Mouse (Mus musculus) stomach, embryonic 14.5 days (tissue): ENCODE results near the gene 1700030J22Rik. TPM values are rescaled to one million over a fixed set of nuclear protein-coding genes. Genes with fewer than 3 reads are reported as not detected.

ENCODE experiments used
- ATAC-seq: fragments of 200-750 bp; cut with Nextera tagmentation; 2 replicates; pipeline ENCODE4 v1.8.0; 2017; ENCODE audit warnings: low read depth, moderate TSS enrichment; ENCODE audit not compliant: insufficient number of reproducible peaks, insufficient read depth, low FRiP score
- H3K27ac ChIP-seq: fragments of 300-500 bp; sonication (generic); 2 replicates; pipeline ENCODE4 v1.5.1; 2014; ENCODE audit warnings: mild to moderate bottlenecking, low read length, moderate library complexity, mixed read lengths
- H3K27me3 ChIP-seq: fragments of 300-500 bp; sonication (generic); 2 replicates; pipeline ENCODE4 v1.6.1; 2014; ENCODE audit warnings: low read length, control low read depth, mixed read lengths; ENCODE audit not compliant: control insufficient read depth, insufficient read depth
- H3K36me3 ChIP-seq: fragments of 300-500 bp; sonication (generic); 2 replicates; pipeline ENCODE4 v1.6.1; 2014; ENCODE audit warnings: mild to moderate bottlenecking, control low read depth, low read length, moderate library complexity, mixed read lengths; ENCODE audit not compliant: control insufficient read depth, insufficient read depth
- H3K4me1 ChIP-seq: fragments of 300-500 bp; sonication (generic); 2 replicates; pipeline ENCODE4 v1.6.1; 2014; ENCODE audit warnings: low read length, control low read depth, mixed read lengths; ENCODE audit not compliant: control insufficient read depth, insufficient read depth
- H3K4me2 ChIP-seq: fragments of 300-500 bp; sonication (generic); replicated peaks from 2 replicates; pipeline ENCODE4 v1.6.1; 2014; ENCODE audit warnings: low read depth, low read length, control low read depth
- H3K4me3 ChIP-seq: fragments of 300-500 bp; sonication (generic); 2 replicates; pipeline ENCODE4 v1.5.1; 2014; ENCODE audit warnings: low read depth, low read length, control low read depth
- H3K9ac ChIP-seq: fragments of 300-500 bp; sonication (generic); replicated peaks from 2 replicates; pipeline ENCODE4 v1.6.1; 2014; ENCODE audit warnings: low read depth, mild to moderate bottlenecking, control low read depth, low read length, moderate library complexity, mixed read lengths
- H3K9me3 ChIP-seq: fragments of 300-500 bp; sonication (generic); 2 replicates; pipeline ENCODE4 v1.6.1; 2016; ENCODE audit warnings: low read depth, low read length, control low read depth; ENCODE audit not compliant: control insufficient read depth
- WGBS: fragments of 180-500 bp; shearing (Covaris S2); extraction: QIAGEN DNeasy Blood & Tissue Kit; methylation state at CpG from one replicate; pipeline ENCODE4 v1.1.7; 2014; 5-methylcytosine and 5-hydroxymethylcytosine counted together
- polyA plus RNA-seq: library from polyadenylated mRNA; unstranded; fragments of >200 nt; fragmentation: Nextera tagmentation; extraction: Ambion mirVana; gene quantifications from 2 replicates; pipeline ENCODE4 v1.2.1, GENCODE M21; 2014

Gene 1700030J22Rik
- polyA plus RNA-seq, 1 experiment from 2014 or later, result 2.0 TPM

DNA sequence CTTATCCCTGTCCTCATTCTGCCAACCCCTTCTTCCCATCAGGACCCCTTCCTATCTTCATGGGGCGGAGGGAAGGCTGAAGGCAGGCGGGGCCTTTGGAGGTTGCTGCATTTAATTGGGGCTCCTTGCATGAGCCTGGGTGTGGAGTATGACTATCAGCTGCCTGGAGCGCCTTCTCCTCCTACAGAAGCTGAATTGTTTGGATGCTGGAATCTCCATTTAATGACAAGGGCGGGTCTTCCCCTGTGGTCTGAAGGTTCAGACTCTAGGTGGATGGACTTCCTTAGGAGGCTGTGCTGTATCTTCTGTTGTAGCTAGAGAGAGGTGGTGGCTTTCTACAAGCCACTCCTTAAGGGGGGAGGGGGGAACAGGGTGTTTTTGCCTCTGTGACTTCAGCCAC, 43.8 kb downstream of the 1700030J22Rik start:
- Histone ChIP-seq H3K9ac (no peak overlapping the region), H3K4me3 (no peak overlapping the region), H3K4me2 (no peak overlapping the region), H3K27me3 (no peaks in the 10 kb centered on the region), H3K27ac (no peak overlapping the region), H3K9me3 (no peaks in the 10 kb centered on the region), H3K36me3 (peaks cover 45% of the 10 kb centered on the region), H3K4me1 (no peaks in the 10 kb centered on the region)
- ATAC-seq, result no peak
- 93% methylated on average over 4 of the region's 4 CpGs for WGBS

DNA sequence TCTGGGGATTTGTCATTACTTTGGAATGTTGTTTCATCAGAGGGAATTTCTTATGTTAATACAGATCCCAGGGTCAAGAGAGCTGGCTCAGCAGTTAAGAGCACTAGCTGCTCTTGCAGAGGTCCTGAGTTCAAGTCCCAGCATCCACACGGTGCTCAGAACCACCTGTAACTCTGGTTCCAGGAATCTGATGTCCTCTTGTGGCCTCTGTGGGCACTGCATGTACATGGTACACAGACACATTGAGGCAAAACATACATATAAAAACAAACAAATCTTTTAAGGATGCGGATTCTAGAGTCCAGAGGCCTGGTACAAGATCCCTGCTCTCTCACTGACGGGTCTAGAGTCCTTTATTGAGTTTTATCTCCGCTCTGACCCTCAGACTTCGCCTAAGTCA, 50.2 kb downstream of the 1700030J22Rik start:
- Histone ChIP-seq H3K27me3 (no peaks in the 10 kb centered on the region), H3K4me3 (no peak overlapping the region), H3K27ac (no peak overlapping the region), H3K36me3 (peaks cover 28% of the 10 kb centered on the region), H3K9me3 (no peaks in the 10 kb centered on the region), H3K9ac (no peak overlapping the region), H3K4me1 (no peaks in the 10 kb centered on the region), H3K4me2 (no peak overlapping the region)
- 88% methylated on average over 5 of the region's 5 CpGs for WGBS
- no peak for ATAC-seq

DNA sequence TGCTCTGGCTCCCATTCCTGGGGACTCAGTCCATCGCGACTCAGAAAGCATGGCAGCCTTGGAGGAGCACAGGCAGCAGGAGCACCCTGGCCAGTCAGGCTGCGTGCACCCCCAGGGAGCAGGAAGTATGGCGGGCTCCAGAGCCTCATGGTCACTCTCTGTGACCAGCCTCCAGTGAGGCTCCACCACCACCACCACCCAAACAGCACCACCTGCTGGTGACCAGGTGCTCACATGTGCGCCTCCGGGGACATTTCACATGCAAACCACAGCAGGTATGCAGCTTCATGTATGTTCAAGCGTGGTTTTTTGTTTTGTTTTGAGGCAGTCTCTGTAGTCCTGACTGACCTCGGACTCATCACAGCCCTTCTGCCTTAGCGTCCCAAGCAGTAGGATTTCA, 50.9 kb downstream of the 1700030J22Rik start:
- Histone ChIP-seq H3K9ac (no peak overlapping the region), H3K4me2 (no peak overlapping the region), H3K9me3 (no peaks in the 10 kb centered on the region), H3K4me1 (no peaks in the 10 kb centered on the region), H3K27me3 (no peaks in the 10 kb centered on the region), H3K27ac (no peak overlapping the region), H3K4me3 (no peak overlapping the region), H3K36me3 (peaks cover 21% of the 10 kb centered on the region)
- no peak for ATAC-seq
- 83% methylated on average over 9 of the region's 9 CpGs for WGBS

DNA sequence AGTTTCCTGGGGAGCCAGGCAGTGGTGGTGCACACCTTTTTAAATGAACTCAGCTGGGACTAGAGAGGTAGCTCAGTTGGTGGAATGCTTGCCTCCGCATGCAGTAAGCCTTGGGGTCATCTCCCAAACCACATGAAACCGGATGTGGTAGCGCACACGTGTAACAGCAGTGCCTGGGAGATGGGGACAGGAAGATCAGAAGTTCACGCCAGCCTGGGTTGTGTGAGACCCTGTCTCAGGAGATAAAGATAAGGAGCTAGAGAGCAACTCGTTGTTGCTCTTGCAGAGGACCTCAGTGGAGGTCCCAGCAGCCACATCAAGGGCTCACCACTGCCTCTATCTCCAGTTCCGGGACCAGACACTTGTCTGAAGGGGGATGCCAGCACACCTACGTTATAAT, 55.2 kb downstream of the 1700030J22Rik start:
- H3K27ac ChIP-seq, result no peak overlapping the region
- 88% methylated on average over 8 of the region's 8 CpGs for WGBS
- H3K4me1 ChIP-seq, result peaks cover 5% of the 10 kb centered on the region; the same call in 1 of the 2 replicates
- peaks cover 9% of the 10 kb centered on the region for H3K36me3 ChIP-seq
- H3K27me3 ChIP-seq, result no peaks in the 10 kb centered on the region
- H3K9me3 ChIP-seq, result no peaks in the 10 kb centered on the region
- no peak overlapping the region for H3K4me3 ChIP-seq
- no peak overlapping the region for H3K9ac ChIP-seq
- H3K4me2 ChIP-seq, result no peak overlapping the region
- no peak for ATAC-seq

DNA sequence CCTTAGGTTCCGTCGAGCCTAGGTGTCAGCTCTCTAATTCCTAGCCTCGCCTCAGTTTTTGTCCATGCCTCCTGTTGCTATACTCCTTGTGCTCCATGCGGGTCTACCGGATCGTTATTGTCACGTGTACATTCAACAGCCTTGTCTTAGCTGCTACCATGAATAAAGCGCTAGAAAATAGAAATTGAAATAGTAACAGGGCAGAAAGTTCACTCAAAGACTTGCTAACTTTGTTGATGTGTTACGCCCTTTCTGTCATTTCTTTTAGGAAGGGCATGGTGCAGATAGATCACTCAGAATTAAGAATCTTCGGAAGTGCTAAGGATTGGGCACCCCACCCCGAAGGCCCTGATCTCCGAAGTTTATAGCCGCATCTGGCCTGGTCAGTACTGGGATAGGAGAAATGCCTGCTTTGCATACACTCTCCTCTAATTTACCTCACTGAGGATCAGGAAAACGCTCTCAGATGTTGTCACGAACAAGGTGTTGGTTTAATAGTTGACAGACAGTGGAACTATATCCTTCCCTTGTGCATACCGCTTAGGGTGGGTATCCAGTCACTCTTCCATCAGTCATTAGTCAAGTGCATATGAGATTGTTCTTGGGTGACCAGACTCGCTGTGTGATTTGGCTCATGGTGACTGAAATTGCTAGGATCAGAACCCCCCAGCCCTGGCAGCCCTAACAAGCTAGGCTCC, 56.5 kb downstream of the 1700030J22Rik start:
- Histone ChIP-seq H3K36me3 (peaks cover 9% of the 10 kb centered on the region), H3K9me3 (no peaks in the 10 kb centered on the region), H3K4me1 (peaks cover 5% of the 10 kb centered on the region; the same call in 1 of the 2 replicates), H3K9ac (peak overlapping the region; percentile 81), H3K27ac (0 out of 2 replicates have a peak overlapping the region, but pooled peaks have one; percentile 52), H3K27me3 (no peaks in the 10 kb centered on the region), H3K4me2 (peak overlapping the region; percentile 75), H3K4me3 (peak overlapping the region; percentile 81)
- WGBS, result 28% methylated on average over 17 of the region's 17 CpGs
- ATAC-seq, result peak; percentile 14; the same call in 1 of the 2 replicates

DNA sequence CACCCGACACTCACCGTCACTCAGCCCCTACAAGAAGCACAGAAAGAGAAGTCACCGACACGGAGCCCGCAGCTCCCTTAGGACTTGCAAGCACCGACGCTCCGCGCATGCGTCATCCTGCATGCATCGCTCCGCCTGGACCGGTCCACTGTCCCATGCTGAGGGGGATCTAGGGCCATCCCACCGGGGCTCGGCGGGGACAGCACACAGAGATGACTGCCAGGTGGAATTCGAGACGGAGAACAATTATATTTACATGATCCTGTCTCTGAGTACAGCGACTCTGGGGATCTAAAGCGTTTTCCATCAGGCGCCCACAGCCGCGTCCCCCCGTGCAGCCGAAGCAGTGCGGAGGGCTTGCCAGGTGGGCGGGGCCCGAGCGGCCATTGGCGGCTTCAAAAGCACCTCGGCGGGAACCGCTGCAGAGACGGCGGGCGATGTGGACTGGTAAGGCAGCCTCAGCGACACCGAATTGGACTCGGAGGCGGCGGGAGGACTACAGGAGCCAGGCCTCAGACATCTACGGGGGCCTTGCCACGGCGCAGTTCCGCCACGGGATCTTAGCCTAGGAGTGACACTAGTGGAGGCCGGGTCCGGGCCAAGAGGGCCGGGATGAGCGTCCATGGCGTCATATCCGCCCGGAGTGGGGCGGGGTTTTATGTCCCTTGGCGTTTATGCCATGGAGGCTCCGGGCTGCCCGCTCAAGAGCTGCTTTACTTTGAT, 57.3 kb downstream of the 1700030J22Rik start, which contains the start of the genes Cmc2 and Cenpn:
Gene Cmc2, minus strand, starts transcription at position 119 of the 723 bp plus-strand sequence.
Gene Cenpn, plus strand, starts transcription at position 394 of the 723 bp plus-strand sequence.
- under 1% methylated on average over 57 of the region's 57 CpGs for WGBS
- H3K9me3 ChIP-seq, result no peaks in the 10 kb centered on the region
- peak within 1 kb of the TSS; percentile 52 for H3K27ac ChIP-seq
- peaks cover 5% of the 10 kb centered on the region; the same call in 1 of the 2 replicates for H3K4me1 ChIP-seq
- ATAC-seq, result peak; percentile 94
- peak within 1 kb of the TSS; percentile 75 for H3K4me2 ChIP-seq
- peak within 1 kb of the TSS; percentile 81 for H3K4me3 ChIP-seq
- no peaks in the 10 kb centered on the region for H3K27me3 ChIP-seq
- H3K36me3 ChIP-seq, result peaks cover 3% of the 10 kb centered on the region; the same call in 1 of the 2 replicates
- peak within 1 kb of the TSS; percentile 81 for H3K9ac ChIP-seq

DNA sequence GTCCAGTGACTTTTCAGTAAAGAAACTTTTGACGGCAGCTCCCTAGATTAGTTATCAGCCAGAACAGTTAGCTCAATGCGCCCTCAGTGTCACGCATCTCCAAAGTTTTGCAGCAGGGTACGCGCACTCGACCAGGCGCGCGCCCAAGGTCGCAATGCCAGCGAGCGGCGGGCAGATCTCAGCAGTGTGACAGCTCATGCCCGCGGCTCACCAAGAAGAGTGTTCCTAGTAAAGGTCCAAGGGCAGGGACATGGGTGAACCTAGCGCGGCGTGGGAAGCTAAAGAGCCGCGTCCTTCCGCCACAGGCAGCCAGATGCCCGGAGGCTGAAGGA, 57.8 kb downstream of the 1700030J22Rik start:
- Histone ChIP-seq H3K9me3 (no peaks in the 10 kb centered on the region), H3K9ac (peak overlapping the region; percentile 81), H3K4me2 (peak overlapping the region; percentile 75), H3K4me1 (peaks cover 5% of the 10 kb centered on the region; the same call in 1 of the 2 replicates), H3K27ac (peak overlapping the region; percentile 52), H3K36me3 (peaks cover 4% of the 10 kb centered on the region), H3K4me3 (peak overlapping the region; percentile 81), H3K27me3 (no peaks in the 10 kb centered on the region)
- ATAC-seq, result peak; percentile 62; the same call in 1 of the 2 replicates
- under 1% methylated on average over 22 of the region's 22 CpGs for WGBS
